Mouse (Mus musculus) small intestine, adult 2 months (tissue): ENCODE measurements around the gene Homer2. TPM values are rescaled to one million over a fixed set of nuclear protein-coding genes. Genes with fewer than 3 reads are reported as not detected.

ENCODE experiments used
- H3K27ac ChIP-seq: fragments of 200-500 bp; 2 replicates; pipeline ENCODE4 v1.5.1; 2012; ENCODE audit warnings: low read depth, low read length, control low read depth, inconsistent platforms; ENCODE audit not compliant: insufficient read depth
- H3K27me3 ChIP-seq: fragments of 200-500 bp; 2 replicates; pipeline ENCODE4 v1.6.1; 2012; ENCODE audit warnings: mild to moderate bottlenecking, moderate library complexity, low read length, inconsistent platforms; ENCODE audit not compliant: control insufficient read depth, insufficient read depth
- H3K36me3 ChIP-seq: fragments of 200-500 bp; 2 replicates; pipeline ENCODE4 v1.6.1; 2012; ENCODE audit warnings: mild to moderate bottlenecking, low read length, control low read depth, inconsistent platforms; ENCODE audit not compliant: control insufficient read depth, insufficient read depth
- H3K4me1 ChIP-seq: fragments of 200-500 bp; 2 replicates; pipeline ENCODE4 v1.6.1; 2012; ENCODE audit warnings: low read length, inconsistent platforms, mixed read lengths; ENCODE audit not compliant: control insufficient read depth, insufficient read depth, insufficient read length
- H3K4me3 ChIP-seq: fragments of 200-500 bp; 2 replicates; pipeline ENCODE4 v1.5.1; 2012; ENCODE audit warnings: low read depth, mild to moderate bottlenecking, control low read depth, inconsistent platforms, low read length, moderate library complexity
- CTCF ChIP-seq: fragments of 200-500 bp; IDR thresholded peaks from 2 replicates; pipeline ENCODE4 v1.5.1; 2012; ENCODE audit warnings: low read depth, mild to moderate bottlenecking, control low read depth, inconsistent platforms, low read length, moderate library complexity, mixed read lengths; ENCODE audit not compliant: insufficient replicate concordance, insufficient read length; ENCODE audit errors: extremely low read depth
- POLR2A ChIP-seq: fragments of 200-500 bp; IDR thresholded peaks from 2 replicates; pipeline ENCODE4 v1.6.1; 2012; ENCODE audit warnings: low read depth, mild to moderate bottlenecking, control low read depth, inconsistent platforms, low read length, moderate library complexity
- WGBS: fragments of 180-500 bp; shearing (Covaris S2); methylation state at CpG from one replicate; pipeline ENCODE4 v1.1.7; 2018; 5-methylcytosine and 5-hydroxymethylcytosine counted together
- polyA plus RNA-seq: library from polyadenylated mRNA; depleted of rRNA; stranded (reverse); fragments of >200 nt; gene quantifications from 2 replicates; pipeline ENCODE4 v1.2.3, GENCODE M21; 2012

Homer2 gene
- polyA plus RNA-seq, 1 experiment = 20.2 TPM

- WGBS = 81% methylated on average over 4 of the region's 4 CpGs
- no peak overlapping the region for H3K27ac ChIP-seq
- H3K27me3 ChIP-seq = no peaks in the 10 kb centered on the region
- H3K4me3 ChIP-seq = no peak overlapping the region
- H3K4me1 ChIP-seq = no peaks in the 10 kb centered on the region
- TF ChIP-seq POLR2A (no peak), CTCF (no peak)
- H3K36me3 ChIP-seq = no peaks in the 10 kb centered on the region
Observed at GRCm38 (mm10) chr7:81563506-81564015, 143.8 kb downstream of the Homer2 start.

- Histone ChIP-seq H3K27me3 (no peaks in the 10 kb centered on the region), H3K27ac (no peak overlapping the region), H3K36me3 (no peaks in the 10 kb centered on the region), H3K4me3 (no peak overlapping the region), H3K4me1 (no peaks in the 10 kb centered on the region)
- 43% methylated on average over 5 of the region's 5 CpGs for WGBS
- no peak for TF ChIP-seq POLR2A
- TF ChIP-seq CTCF = no peak
Observed at GRCm38 (mm10) chr7:81561211-81561610, 146.1 kb downstream of the Homer2 start.

- TF ChIP-seq POLR2A = no peak
- TF ChIP-seq CTCF = no peak
- H3K36me3 ChIP-seq = no peaks in the 10 kb centered on the region
- H3K4me1 ChIP-seq = no peaks in the 10 kb centered on the region
- 37% methylated on average over 8 of the region's 8 CpGs for WGBS
- no peak overlapping the region for H3K4me3 ChIP-seq
- no peak overlapping the region for H3K27ac ChIP-seq
- no peaks in the 10 kb centered on the region for H3K27me3 ChIP-seq
Observed at GRCm38 (mm10) chr7:81560101-81561049, 147.0 kb downstream of the Homer2 start.

GRCm38 (mm10) chr7:81559231-81559980, 147.9 kb downstream of the Homer2 start:
- 85% methylated on average over 14 of the region's 14 CpGs for WGBS
- Histone ChIP-seq H3K4me3 (no peak overlapping the region), H3K4me1 (no peaks in the 10 kb centered on the region), H3K27ac (no peak overlapping the region), H3K36me3 (no peaks in the 10 kb centered on the region), H3K27me3 (no peaks in the 10 kb centered on the region)
- TF ChIP-seq CTCF = no peak
- no peak for TF ChIP-seq POLR2A

- H3K36me3 ChIP-seq = no peaks in the 10 kb centered on the region
- TF ChIP-seq CTCF (no peak), POLR2A (no peak)
- no peak overlapping the region for H3K4me3 ChIP-seq
- 48% methylated on average over 4 of the region's 4 CpGs for WGBS
- no peak overlapping the region for H3K27ac ChIP-seq
- no peaks in the 10 kb centered on the region for H3K4me1 ChIP-seq
- H3K27me3 ChIP-seq = no peaks in the 10 kb centered on the region
Observed at GRCm38 (mm10) chr7:81557985-81558360, 149.4 kb downstream of the Homer2 start.

- no peaks in the 10 kb centered on the region for H3K36me3 ChIP-seq
- no peak overlapping the region for H3K27ac ChIP-seq
- 55% methylated on average over 7 of the region's 7 CpGs for WGBS
- no peak overlapping the region for H3K4me3 ChIP-seq
- no peaks in the 10 kb centered on the region for H3K27me3 ChIP-seq
- H3K4me1 ChIP-seq = no peaks in the 10 kb centered on the region
- TF ChIP-seq CTCF (no peak), POLR2A (no peak)
Observed at GRCm38 (mm10) chr7:81557252-81557984, 149.9 kb downstream of the Homer2 start.

- no peaks in the 10 kb centered on the region for H3K4me1 ChIP-seq
- no peaks in the 10 kb centered on the region for H3K27me3 ChIP-seq
- H3K4me3 ChIP-seq = no peak overlapping the region
- no peak overlapping the region for H3K27ac ChIP-seq
- 76% methylated on average over 4 of the region's 4 CpGs for WGBS
- H3K36me3 ChIP-seq = no peaks in the 10 kb centered on the region
- TF ChIP-seq POLR2A = no peak
- TF ChIP-seq CTCF = no peak
Observed at GRCm38 (mm10) chr7:81556839-81557238, 150.5 kb downstream of the Homer2 start.
